Mouse (Mus musculus): ENCODE results near the gene Gm21118. TPM values are rescaled to one million over a fixed set of nuclear protein-coding genes. Genes with fewer than 3 reads are reported as not detected.

Gm21118 gene
- not detected for total RNA-seq (2023)

GRCm38 (mm10) chrY:70273542-70273941 lies at the start of gene Gm21118:
Gm21118 (minus strand) TSS chrY:70273642.

GRCm38 (mm10) chrY:70303187-70303586 lies 29.7 kb upstream of the Gm21118 start, which contains the start of the genes Gm29423 and Gm29644:
Gm29423 (minus strand) TSS chrY:70303287.
Gm29644 (minus strand) TSS chrY:70303343.

Other genes with a start within 250 kb of the Gm21118 start
- not detected for gene Gm29423, start 29.6 kb upstream of the Gm21118 start, total RNA-seq (2023)
- gene Gm29644, start 29.7 kb upstream of the Gm21118 start, total RNA-seq (2023) = not detected
- gene Gm20888, start 168.2 kb upstream of the Gm21118 start, total RNA-seq (2023) = not detected